Mouse (Mus musculus): ENCODE measurements around the gene Sesn3.

GRCm38 (mm10) chr9:14247480-14248208 is 27.2 kb upstream of the Sesn3 start:
- TF ChIP-seq POLR2A (IDR thresholded peaks at IDR 0.05; ENCODE audit: low read depth, low read length) (no peak), CTCF (IDR thresholded peaks at IDR 0.05; ENCODE audit: borderline replicate concordance, insufficient read depth, low read length) (no peak)

Data from embryonic fibroblast, embryonic 13.5 days (primary cell).